Mouse (Mus musculus) layer of hippocampus, adult 8-10 months (tissue): ENCODE measurements around the gene Qpctl. TPM values are rescaled to one million over a fixed set of nuclear protein-coding genes. Genes with fewer than 3 reads are reported as not detected.

Source experiments
- DNase-seq, 2 experiments: peaks; one replicate each; pipeline ENCODE4 v3.0.0; 2022; ENCODE audit warnings: low spot score in 2 of 2
- microRNA-seq, 2 experiments: library from miRNA; unstranded; fragments of <30 nt; microRNA quantifications; one replicate each; pipeline ENCODE4 v1.2.0; 2022
- total RNA-seq, 4 experiments: library from RNA; stranded (reverse); gene quantifications; 2 replicates each; pipeline ENCODE4 v1.2.4; 2022

Qpctl gene
- total RNA-seq, 4 experiments from 2014 or later: 18.6 to 20.9 (median 20.4) TPM

DNA sequence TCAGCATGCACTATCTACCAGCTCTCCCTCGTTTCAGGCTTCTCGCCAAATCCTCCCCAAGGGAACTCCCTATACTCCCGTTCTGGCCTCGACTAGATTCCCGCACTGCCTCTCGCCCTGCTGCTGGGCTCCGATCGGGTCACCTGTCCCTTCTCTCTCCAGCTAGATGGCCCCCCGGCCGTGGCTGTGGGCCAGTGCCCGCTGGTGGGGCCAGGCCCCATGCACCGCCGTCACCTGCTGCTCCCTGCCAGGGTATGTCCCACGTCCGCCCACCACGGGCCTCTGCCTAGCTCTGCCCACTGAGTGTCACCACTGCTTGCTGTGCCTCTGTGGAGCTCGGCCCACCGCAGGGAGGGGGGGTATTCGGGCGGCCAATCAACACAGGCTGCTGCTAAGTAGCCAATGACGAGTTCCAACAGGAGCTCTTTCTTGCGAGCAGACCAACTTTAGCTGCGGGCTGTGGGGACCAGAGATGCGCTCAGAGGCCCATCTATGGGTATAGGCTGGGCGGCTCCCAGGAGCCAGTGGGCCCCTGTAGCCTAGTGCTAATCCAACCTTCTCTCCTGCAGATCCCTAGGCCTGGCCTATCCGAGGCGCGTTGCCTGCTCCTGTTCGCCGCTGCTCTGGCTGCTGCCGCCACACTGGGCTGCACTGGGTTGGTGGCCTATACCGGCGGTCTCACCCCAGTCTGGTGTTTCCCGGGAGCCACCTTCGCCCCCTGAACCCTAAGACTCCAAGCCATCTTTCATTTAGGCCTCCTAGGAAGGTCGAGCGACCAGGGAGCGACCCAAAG is 56.5 kb downstream of the Qpctl start:
- DNase-seq: no peak

DNA sequence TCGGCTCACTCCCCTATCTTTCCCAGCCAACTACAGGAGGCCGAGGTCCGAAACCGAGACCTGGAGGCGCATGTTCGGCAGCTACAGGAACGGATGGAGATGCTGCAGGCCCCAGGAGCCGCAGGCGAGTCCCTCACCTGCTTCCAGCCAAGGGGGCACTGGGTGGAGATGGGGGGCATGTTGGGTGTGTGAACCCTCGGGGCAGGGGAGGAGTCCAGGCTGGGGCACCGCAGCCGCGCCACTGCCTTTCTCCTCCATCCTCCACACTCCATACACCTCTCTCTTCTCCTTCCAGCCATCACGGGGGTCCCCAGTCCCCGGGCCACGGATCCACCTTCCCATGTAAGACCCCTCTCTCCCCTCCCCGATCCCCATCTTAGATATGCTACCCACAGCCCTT is 57.2 kb downstream of the Qpctl start:
- DNase-seq: no peak

Small RNA genes lying within 50 kb of the gene (microRNA-seq; reads per million reads assigned to microRNA genes)
- 9,716 to 12,901 reads per million in 2 experiments for gene Mir330

Other genes starting within 250 kb of the Qpctl start
- 10 to 100 TPM in 2 of 4 experiments, 1 to 10 TPM in 2; 9.4 to 14.3 (median 11.4) TPM for gene Ccdc61, start 238.9 kb downstream of the Qpctl start, total RNA-seq
- 10 to 100 TPM; 71.3 to 76.7 (median 74.6) TPM for gene Nova2, start 223.4 kb downstream of the Qpctl start, total RNA-seq
- 1 to 10 TPM in 1 of 4 experiments, under 1 TPM in 2, not detected in 1; 0.60 to 1.5 (median 0.91) TPM for gene Nanos2, start 161.9 kb downstream of the Qpctl start, total RNA-seq
- 10 to 100 TPM; 42.4 to 49.6 (median 45.8) TPM for gene Mypop, start 158.0 kb downstream of the Qpctl start, total RNA-seq
- gene Irf2bp1, start 145.2 kb downstream of the Qpctl start, total RNA-seq: 10 to 100 TPM; 47.6 to 49.2 (median 47.9) TPM
- not detected for gene Foxa3, start 125.8 kb downstream of the Qpctl start, total RNA-seq
- gene Sympk, start 124.9 kb downstream of the Qpctl start, total RNA-seq: 100 to 1,000 TPM; 100 to 113 (median 109) TPM
- gene Rsph6a, start 94.6 kb downstream of the Qpctl start, total RNA-seq: under 1 TPM in 2 of 4 experiments, not detected in 2; 0.41 to 0.61 TPM
- 100 to 1,000 TPM; 136 to 144 (median 141) TPM for gene Dmwd, start 73.1 kb downstream of the Qpctl start, total RNA-seq
- 10 to 100 TPM; 35.6 to 55.8 (median 45.3) TPM for gene Dmpk, start 65.4 kb downstream of the Qpctl start, total RNA-seq
- gene Six5, start 54.7 kb downstream of the Qpctl start, total RNA-seq: 1 to 10 TPM; 2.0 to 3.7 (median 3.6) TPM
- gene Gm4969, start 30.9 kb downstream of the Qpctl start, total RNA-seq: under 1 TPM; 0.18 to 0.57 (median 0.31) TPM
- gene Fbxo46, start 29.4 kb downstream of the Qpctl start, total RNA-seq: 10 to 100 TPM; 13.3 to 15.1 (median 14.4) TPM
- gene Snrpd2, start 431 bp upstream of the Qpctl start, total RNA-seq: 10 to 100 TPM; 75.6 to 82.3 (median 78.2) TPM
- gene Gipr, start 16.8 kb upstream of the Qpctl start, total RNA-seq: 1 to 10 TPM; 1.0 to 1.5 (median 1.2) TPM
- gene Eml2, start 27.1 kb upstream of the Qpctl start, total RNA-seq: 100 to 1,000 TPM; 156 to 198 (median 171) TPM
- gene Gpr4, start 63.2 kb upstream of the Qpctl start, total RNA-seq: 1 to 10 TPM; 1.3 to 2.7 (median 1.8) TPM
- 10 to 100 TPM; 33.8 to 45.7 (median 40.7) TPM for gene Opa3, start 79.0 kb upstream of the Qpctl start, total RNA-seq
- gene Vasp, start 122.5 kb upstream of the Qpctl start, total RNA-seq: 10 to 100 TPM; 17.4 to 26.8 (median 19.5) TPM
- under 1 TPM in 1 of 4 experiments, not detected in 3; 0.28 TPM for gene Ppm1n, start 130.8 kb upstream of the Qpctl start, total RNA-seq
- 10 to 100 TPM; 76.6 to 96.7 (median 85.4) TPM for gene Rtn2, start 133.3 kb upstream of the Qpctl start, total RNA-seq
- gene Fosb, start 160.8 kb upstream of the Qpctl start, total RNA-seq: 10 to 100 TPM in 3 of 4 experiments, 1 to 10 TPM in 1; 5.4 to 13.8 (median 10.7) TPM
- 10 to 100 TPM; 41.9 to 47.8 (median 43.2) TPM for gene Ercc1, start 195.5 kb upstream of the Qpctl start, total RNA-seq
- gene Cd3eap, start 210.2 kb upstream of the Qpctl start, total RNA-seq: 10 to 100 TPM; 18.3 to 20.2 (median 19.0) TPM
- 1 to 10 TPM; 5.7 to 9.2 (median 8.1) TPM for gene Ppp1r13l, start 210.5 kb upstream of the Qpctl start, total RNA-seq
- gene Ercc2, start 232.7 kb upstream of the Qpctl start, total RNA-seq: 10 to 100 TPM; 36.0 to 41.5 (median 37.7) TPM